Mouse (Mus musculus) T-cell, adult 2 months (primary cell): ENCODE measurements around the gene Zfp568.

ENCODE experiments used
- DNase-seq: peaks from one replicate; pipeline ENCODE4 v3.0.0; 2022; ENCODE audit warnings: low spot score

Gene Zfp568

GRCm38 (mm10) chr7:30060341-30060740 is 76.6 kb downstream of the Zfp568 start:
- DNase-seq: no peak

GRCm38 (mm10) chr7:30062478-30062877 is 78.7 kb downstream of the Zfp568 start:
- no peak for DNase-seq

GRCm38 (mm10) chr7:30064622-30065021 is 80.9 kb downstream of the Zfp568 start:
- no peak for DNase-seq

GRCm38 (mm10) chr7:30072146-30073028 is 88.6 kb downstream of the Zfp568 start, which contains the start of gene Zfp82:
Gene Zfp82 (minus strand): TSS chr7:30072900.
- DNase-seq: peak; percentile 79
